Mouse (Mus musculus) cerebellum, postnatal 14 days (tissue): ENCODE measurements around the gene Cryga.

Experiments
- DNase-seq, 2 experiments: peaks; one replicate each; pipeline ENCODE4 v3.0.0; 2021; ENCODE audit warnings: mixed read lengths in 2 of 2

Gene Cryga

DNA sequence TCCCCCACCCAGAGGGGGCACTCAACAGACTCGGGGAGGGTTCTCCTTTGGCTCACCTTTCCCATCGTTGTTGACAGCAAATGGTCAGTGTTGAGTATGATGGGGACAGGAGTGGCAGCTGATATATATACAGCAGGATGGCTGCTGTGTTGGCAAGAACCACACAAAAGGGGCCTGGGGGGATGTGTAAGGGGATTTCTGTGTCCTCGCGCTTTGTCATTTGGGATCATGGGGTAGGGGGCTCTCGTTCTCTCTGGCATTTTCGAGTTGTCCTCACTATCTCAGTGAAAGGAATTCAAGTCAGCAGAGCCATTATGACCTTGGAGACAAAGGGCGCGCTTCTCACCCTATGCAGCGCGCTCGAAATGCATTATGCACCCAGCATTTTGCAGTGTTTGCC, at the start of gene Cryga:
TSS of gene Cryga (minus strand) at position 101 of the 400 bp plus-strand sequence.
- no peak for DNase-seq

DNA sequence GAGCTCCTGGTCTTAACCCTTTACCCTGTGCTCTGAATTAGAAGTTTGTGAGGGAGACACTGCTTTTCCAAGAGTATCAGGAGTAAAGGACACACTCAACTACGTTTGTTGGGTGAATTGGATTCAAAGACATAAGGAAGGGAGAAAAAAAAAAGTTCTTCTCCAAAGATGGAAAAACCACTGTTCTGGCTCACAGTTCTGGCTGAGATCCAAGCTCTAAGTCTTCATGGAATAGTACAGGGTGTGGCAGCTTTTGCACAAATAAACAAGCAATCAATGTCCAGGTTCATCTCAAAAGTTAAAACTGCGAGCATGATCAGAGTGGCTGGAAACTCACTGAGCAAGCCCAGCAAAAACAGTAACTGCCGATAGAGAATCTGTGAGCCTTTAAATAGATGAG, 44.8 kb upstream of the Cryga start:
- DNase-seq = no peak

DNA sequence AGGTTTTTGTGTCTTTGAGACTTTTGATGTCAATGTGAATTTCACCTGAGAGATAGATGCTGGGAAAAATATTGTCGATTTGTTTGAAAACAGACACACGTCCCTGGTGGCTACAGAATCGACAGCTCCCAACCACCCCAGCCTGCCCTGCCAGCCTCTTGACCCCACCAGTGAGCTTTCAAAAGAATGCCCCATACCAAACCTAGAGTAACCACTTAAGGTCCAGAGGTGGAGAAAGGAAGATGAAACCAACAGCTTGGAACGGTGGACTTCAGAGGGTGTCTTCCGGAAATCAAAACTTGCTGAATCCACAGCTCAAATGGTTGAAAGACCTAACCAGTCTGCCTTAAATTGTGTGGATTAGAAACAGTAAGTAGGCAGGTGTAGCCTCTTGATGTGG, 44.2 kb upstream of the Cryga start:
- no peak for DNase-seq

DNA sequence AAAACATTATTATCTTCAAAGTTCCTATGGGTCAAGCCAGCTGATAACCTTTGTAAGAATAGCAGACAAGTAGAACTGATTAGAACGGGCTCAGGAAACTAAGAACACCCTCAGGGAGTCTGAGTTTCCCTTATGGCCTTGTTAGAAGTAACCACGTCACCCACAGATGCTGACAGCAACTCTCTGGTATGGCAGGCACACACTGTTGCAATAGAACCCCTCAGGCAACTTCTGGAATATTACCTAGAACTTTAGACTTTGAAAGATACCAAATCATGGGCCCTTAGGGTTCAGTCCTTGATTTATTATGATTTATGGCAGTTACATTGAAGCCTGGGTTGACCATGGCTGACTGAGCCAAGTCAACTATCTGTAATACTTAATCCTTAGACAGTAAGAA, 43.4 kb upstream of the Cryga start:
- DNase-seq = no peak

DNA sequence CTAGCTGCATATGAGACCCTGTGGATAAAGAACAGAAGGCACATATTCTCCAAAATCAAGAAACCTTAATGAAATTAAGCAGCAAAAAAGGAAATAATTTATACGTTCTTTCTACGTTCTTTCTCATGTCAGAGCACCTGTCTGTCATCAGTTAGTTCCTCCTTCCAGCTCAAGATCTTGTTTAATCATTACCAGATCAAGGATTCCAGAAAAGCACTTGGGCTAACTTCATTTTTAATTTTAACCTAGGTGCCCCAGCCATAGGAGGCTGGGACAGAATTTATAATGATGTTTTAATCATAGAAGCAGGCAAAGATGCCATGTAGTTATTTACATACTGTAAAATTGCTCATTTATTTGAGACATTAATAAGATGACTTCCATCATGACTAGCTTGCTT, 41.6 kb upstream of the Cryga start:
- no peak for DNase-seq

DNA sequence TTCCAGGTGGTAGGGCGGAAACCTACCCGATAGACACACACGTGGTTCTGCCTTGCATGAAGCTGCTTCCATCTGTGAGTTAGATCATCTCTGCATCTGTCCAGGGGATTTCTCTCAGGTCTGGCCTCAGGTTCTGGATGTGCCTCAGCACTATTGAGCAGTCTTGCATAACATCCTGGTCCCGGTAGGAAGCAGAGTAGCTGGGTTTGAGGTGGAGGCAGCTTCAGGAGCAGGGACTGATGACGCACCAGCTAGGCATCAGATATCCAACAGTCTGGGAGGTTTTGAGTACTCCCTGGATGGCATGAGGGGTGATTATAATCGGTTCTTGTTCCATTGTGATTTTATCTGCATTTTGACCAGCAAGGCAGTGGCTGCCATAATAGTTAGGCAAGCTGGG, 34.4 kb upstream of the Cryga start:
- no peak for DNase-seq

DNA sequence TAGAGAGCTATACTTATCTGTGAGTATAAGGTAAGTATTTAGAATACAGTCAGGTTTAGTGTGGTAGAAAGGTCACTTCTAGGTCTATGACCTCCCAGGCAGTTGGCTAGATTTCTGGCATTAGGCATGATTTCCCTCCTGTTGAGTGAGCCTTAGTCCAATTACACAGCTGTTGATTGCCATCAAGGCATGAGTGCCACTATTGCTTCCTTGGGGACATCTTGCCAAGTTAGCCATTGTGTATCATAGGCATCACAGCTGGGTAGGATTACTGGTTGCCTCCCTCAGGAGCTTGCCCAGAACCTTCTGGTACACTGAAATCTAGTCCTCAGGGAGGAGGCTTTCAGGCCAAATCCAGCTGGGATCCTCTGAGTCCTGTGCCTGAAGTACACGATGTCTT, 29.7 kb upstream of the Cryga start:
- no peak for DNase-seq

DNA sequence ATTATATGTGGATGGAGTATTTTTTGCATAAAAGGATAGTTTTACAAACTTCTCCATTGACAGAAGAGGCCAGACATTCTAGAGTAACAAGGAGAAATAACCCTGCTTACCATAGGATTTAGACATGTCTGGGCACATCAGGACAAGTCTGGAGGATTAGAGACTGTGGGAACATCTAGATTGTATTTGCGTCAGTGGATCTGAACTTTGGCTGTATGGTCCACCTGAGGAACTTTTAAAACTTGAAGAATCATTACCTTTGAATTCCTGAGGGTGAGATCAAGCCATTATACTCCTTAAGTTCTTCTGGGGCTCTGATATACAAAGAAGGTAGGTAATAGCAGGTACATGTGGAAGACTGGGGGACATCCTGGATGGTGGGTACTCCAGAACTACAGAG, 28.5 kb upstream of the Cryga start:
- DNase-seq = no peak

DNA sequence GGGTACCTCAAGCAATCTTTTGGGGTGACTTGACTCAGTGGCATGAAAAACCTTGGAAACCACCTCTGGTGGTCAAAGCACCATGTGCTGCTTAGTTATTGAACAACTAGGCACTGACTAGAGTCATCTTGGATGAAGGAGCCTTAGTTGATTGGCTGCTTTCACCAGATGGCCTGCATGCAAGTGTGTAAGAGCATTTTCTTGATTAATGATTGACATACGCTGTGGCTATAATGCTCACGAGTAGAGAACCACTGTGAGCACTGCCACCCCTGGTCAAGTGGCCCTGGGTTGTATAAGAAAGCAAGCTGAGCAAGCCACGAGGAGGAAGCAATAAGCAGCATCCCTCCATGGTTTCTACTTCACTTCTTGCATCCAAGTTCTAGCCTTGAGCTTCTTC, 27.1 kb upstream of the Cryga start:
- DNase-seq = no peak

DNA sequence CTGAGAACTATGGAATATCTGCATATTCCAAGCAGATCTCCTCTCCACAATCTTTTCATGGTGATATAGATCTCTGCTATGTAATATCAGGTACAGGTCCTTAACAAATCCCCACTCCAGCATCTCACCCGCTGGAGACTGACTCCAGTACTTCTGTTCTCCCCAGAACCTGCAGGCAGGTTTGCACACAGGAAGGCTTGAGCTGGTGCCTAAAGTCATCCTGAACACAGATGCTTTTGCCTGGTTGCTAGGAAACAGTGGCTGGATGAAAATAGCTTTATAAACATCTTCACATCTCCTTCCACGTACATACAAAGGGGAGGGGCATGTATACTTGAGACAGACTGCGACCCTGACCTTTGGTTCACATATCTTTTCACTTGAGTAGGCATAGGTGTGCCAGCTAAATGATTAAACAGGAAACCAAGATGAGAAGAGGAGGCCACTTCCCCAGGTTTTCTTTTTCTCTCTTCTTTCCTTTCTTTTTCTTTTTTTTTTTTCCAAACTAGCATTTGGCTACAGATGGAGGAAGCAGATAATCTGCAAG, 26.5 kb upstream of the Cryga start:
- no peak for DNase-seq

DNA sequence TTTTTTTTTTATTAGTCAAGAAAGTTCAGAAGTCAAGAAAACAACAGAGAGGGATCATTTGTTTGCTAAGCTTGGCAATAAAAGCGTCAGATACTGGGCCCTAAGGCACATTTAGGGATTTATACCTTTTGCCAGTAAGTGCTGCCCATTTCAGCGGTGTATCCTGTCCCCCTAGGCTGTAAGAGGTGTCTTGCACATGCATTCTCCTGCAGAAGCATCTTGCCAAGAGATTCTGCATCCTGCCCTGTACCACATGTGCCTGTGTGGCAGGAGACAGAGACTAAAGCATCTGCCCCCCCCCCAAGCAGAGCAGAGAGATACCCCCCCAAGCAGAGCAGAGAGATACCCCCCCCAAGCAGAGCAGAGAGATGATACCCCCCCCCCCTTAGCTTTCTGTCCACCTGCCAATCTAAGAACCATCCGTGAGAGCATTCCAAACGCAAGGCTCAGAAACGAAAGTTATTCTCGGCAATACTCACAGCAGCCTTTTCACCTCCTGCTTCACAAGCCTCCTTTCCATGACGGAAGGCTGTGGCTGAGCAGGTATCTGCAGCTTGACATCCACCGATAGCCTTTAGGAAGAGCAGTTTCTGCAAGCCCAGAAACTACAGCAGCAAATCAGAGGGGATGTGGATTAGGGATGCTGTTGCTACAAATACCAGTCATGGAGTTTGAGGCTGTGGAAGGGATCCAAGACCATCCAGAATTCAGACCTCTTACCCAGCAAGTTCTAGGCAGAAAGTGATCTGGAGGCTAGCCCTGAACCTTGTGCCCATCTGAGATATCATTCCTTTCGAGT, 19.6 kb upstream of the Cryga start, which contains the start of gene D630023F18Rik:
TSS of gene D630023F18Rik (minus strand) at position 641 of the 799 bp plus-strand sequence.
- peak; percentile 42 to 59 for DNase-seq

DNA sequence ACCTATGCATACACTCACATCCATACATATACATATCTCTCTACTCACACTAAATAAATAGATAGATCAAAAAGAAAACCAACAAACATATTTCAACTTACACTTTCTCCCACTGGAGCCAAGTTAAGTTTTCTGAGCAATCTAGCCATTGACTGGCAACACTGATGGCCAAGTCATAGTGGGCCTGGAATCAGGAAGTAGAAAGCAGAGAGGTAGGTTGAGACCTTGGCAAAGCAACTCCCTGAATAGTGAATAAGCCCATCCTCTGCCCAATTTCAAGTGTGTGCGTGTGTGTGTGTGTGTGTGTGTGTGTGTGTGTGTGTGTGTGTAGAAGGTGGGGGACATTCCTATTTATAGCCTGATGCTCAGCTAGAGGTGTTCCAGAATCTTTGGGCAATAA, 16.3 kb upstream of the Cryga start, which contains the start of gene Gm28845:
TSS of gene Gm28845 (minus strand) at position 121 of the 400 bp plus-strand sequence.
- no peak for DNase-seq

DNA sequence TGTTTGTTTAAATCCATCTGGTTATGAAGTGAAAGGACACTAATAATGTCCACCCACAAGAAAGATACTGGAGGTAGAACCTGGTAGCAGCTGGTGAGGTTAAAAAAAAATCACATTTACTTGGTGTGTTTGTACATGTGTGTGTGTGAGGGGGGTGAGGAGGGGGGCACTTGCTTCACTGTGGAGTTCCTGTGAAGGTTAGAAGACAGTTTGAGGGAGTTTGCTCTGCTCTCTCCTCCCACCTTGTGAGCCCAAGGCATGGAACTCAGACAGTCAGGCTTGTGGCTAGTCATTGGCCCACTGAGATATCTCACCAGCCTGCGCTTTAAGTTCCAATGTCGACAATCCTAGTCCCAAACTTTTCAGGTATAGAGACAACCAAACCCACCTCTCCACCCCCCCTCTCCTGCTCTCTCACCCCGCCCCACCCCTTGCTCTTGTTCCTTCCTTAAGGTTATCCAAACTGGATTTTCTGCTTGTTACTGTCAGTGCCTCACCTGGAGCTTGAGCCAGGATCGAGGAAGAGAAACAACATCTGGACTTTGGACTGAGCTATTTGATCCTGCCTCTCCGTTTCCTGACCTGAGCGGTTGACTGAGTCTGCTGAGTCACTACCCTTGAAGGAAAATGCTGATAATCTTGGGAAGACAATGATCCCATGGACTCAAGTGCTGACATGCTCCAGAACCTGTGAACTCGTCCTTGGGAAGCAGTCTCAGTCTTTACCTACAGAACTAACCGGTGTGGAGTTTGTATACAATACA, 15.2 kb upstream of the Cryga start:
- DNase-seq = no peak

DNA sequence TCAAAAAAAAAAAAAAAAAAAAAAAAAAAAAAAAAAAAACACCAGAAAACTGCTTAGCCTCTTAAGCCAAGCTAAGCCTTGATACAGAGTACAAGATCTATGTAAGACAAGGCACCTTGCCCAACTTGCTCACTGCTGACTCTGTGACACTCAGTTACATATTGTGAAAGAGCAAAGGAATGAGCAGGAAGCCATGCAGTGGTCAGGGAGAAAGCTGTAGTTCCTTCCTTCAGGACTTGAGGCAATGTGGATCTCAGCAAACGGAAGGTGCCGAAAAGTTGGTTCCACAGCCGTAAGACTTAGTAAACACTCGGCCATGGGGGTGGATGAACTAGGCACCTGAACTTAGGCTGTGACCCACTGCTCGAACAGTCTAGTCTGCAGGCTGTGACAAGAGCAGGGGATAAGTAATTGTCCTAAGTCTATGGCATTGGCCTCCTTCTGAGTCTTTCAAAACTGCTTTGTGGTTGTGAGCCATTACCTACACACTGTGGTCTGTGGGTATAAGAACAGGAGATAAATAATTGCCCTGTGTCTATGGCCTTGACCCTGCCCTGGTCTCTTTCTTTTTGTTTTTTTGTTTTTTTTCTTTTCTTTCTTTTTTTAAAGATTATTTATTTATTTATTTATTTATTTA, 10.5 kb upstream of the Cryga start:
- DNase-seq = no peak

DNA sequence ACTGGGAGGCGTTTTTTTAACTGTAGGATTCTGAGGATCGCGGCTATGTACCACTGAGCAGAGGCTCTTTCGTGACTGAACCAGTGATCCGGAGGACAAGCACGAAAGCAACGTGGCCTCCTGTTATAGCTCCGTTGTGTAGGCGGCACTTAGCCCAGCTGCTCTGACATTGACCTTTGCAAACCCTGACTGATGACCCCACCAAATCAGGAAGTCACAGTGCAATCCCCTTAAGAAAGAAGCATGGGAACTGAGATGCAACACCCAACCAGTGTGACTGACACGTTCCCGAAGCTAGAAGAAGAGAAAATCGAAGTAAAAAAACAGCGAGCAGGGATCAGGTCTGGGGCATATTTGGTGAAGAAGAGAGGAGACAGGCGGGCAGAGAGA, 9.6 kb upstream of the Cryga start:
- DNase-seq = peak in 1 of 2 experiments; percentile 1

DNA sequence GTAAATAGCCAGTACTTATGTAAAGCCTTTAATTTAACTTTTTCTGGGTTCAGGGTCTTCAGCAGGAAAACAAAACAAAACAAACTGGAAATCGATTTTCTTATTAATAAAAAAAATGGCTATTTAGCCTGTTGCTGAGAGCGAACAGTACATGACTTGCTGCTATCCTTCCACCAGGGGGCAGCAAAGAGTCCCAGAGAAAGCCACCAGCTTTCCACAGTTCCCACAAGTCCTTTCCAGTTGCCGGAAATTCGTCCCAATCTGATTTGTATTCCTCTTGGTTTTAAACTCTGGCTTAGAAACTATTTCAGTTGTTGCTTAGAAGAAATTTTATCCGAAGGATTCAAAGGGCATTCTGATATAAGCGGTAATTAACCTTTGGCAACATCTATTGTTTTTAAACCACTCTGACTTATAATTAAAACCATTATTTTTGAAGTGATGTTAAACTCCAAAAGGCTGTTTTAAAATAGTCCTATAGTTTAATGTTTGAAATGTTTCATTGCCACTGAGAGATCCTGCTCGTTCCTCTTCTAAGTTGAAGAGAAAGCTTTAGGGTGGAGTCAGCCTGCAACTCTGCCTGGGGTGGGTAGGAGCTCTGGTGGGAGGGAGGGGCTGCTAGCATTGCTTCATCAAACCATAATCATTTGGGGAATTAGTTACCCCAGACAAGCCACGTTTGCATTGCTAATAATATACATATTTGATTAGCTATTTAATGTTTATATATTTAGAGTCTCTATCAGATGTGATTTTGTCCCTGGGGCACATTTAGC, 9.0 kb upstream of the Cryga start:
- peak; percentile 85 to 87 for DNase-seq

DNA sequence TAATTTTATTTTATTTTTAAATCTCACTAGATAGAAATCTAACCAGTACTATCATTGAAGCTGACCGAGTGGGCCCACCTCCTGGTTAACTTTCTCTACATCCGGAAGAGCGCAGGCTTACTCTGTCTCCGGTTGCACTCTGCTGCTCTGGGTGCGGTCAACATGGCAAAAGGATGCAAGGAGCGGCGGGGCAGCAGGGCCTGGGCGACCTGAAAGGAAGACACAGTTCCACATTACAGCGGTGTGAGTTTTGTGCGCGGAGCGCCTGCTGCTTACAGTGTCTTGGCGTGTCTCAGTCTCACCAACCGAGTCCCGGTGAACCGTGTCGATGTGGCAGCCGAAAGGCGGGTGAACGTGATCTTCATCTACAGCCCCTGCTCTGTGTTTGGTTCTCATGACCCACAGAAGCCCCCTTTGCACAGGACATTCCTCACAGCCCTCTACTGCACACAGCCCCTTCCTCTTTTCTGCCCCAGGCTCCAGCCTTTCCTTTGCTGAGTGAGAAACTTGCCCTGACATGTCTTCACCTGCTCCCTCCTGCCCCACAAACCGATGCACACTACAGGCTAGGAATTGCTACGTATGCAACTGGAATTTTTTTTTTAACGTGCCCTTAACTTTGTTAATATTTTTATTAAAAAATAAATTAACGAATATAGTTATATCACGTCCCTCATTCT, 6.7 kb upstream of the Cryga start:
- DNase-seq = no peak

DNA sequence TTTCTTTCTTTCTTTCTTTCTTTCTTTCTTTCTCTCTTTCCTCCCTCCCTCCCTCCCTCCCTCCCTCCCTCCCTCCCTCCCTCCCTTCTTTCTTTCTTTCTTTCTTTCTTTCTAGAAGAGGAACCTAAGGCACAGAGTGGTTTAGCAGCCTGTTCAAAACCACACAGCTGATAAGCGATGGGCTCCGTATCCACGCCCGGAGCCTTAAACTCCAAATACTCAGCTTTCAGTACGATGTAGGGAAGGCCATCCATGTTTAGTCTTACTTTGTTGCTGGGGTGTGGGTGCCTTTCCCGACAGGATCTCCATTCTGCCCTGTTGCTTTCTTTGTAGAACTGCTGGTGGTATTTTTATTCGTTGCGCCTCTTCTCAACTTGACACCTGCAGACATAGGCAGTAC, 6.0 kb upstream of the Cryga start:
- no peak for DNase-seq

DNA sequence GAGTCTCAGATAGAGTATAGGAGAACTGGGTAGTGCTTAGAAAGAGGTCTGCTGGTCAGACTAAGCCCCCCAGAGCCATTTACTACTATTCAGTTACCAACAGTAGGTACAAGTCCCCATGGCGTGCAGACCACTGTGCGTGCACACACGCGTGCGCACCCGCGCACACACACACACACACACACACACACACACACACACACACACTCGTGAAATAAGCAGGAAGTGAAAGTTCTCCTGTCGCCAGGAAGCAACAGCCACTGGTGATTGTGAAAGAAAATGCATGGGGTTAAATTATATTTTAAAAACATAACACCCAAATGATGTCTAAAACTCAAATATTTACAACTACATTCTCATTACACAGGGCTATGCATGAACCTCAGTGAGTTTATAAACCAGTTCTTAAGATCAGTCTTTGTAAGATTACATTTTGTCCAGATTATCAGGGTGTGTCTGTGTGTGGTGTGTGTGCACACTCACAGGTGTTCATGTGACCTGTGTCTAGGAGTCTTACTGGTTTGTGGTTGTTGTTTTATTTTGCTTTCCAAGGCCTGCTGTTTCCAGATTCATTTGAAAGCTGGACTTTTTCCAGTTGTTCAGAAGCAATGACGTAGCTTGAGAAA, 4.6 kb upstream of the Cryga start:
- DNase-seq = no peak

DNA sequence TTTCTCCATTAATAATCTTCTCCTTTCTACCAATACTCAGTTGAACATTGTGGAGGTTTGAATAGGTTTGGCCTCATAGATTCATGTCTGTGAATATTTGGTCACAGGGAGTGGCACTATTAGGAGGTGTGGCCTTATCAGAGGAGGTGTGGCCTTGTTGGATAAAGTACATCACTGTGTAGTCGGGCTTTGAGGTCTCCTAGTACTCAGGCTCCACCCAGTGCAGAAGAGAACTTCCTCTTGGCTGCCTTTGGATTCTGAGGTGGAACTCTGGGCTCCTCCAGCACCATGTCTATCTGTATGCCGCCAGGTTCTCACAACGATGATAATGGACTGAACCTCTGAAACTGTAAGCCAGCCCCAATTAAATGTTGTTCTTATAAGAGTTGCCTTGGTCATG, 6.2 kb downstream of the Cryga start:
- no peak for DNase-seq

DNA sequence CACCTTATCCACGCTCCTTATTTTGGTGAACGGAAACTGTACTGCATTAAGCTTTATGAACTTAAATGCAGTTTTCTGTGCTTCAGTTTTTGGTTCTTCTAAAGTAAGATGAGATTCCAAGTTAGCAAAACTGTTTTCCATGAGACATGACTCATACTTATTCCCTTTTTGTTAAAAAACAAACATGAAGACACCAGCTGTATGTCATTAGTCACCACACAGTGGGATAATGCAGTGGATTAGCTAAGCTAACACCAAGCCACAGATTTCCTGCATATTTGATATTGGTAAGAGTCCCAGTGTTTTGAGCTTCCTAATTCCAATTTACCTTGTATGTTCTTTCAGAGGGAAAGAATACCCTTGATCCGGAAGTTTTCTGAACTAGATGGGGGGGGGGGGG, 11.6 kb downstream of the Cryga start:
- no peak for DNase-seq

DNA sequence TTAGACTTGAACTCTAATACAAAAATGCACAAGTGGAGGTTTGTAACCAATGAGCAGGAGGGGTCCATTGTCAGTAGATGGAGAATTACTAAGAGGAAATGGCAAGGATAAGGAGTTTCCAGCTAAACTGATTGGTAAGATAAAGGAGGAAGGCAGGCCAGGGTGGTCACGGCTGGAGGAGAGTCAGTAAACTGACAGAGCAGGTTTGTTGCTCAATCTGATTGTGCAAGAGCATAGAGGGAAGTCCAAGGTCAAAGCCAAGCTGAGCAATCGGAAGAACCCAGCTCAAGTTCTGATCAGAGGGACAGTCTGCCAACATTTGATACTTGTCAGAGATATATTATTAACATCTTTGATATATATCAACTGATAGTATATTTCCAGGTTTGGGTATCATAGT, 12.8 kb downstream of the Cryga start:
- DNase-seq = no peak
